Mouse (Mus musculus): ENCODE measurements around the gene Cyp4a10.
"Not testable (repeated sequence)": the region's sequence is repeated elsewhere in the genome, so short reads cannot be mapped to it uniquely, and the experiment has no call there.

Gene Cyp4a10

GRCm38 (mm10) chr4:115518000-115518399 is at the start of gene Cyp4a10:
TSS of gene Cyp4a10 (plus strand) at chr4:115518264.
- DNase-seq (ENCODE audit: low read depth), result not testable (repeated sequence)

DNA sequence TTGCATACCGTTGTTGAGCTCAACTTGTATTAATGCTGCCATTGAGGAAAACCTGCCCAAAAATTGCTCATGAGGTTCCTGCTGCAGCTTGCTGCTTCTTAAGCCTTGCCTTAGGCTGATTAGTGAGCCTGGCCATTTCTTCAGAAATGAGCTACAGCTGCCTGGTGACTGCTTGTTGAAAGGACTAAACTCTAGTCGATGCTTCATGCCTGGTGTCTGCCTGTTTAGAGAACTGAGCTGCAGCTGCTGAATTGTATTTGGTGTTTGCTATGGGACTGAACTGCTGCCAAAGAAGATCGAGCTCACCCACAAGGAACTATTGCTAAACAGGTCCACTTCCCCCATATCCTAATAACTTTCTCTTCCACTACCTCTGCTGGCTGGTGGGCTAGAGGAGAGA is 44.5 kb upstream of the Cyp4a10 start:
- not testable (repeated sequence) for DNase-seq (ENCODE audit: low read depth)

- not testable (repeated sequence) for DNase-seq (ENCODE audit: low read depth)
These were observed 42.0 kb upstream of the Cyp4a10 start for GRCm38 (mm10) chr4:115476051-115476450.

DNA sequence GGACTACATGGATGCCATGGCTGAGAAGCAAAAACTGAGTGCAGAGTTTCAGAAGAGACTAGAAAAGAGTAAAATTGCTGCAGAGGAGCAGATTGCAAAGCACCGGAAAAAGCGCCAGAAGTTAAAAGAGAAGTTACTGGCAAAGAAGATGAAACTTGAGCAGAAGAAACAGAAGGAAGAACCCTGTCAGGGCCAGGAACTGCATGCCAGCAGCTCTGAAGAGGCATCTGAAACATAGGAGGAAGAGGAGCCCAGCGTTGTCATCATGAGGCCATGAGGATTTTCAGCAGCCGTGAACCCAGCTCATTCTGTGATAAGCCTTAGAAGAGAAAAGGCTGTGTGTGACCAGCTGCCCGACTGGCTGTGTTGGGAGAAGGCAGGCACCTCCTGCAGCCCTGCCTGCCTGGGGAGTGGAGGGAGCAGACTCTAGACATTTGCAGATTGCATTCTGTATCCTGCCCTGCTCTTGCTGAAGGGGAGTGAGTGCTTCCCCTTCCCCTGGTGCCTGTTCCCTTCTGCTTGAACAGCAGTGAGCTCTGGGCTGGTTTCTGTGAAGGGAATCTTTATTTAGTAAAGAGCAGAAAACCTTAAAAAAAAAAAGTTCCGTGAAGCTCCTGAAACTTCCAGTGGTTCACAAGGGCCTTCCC is 36.9 kb upstream of the Cyp4a10 start:
- DNase-seq (ENCODE audit: low read depth), result no peak

GRCm38 (mm10) chr4:115496001-115496400 is 22.1 kb upstream of the Cyp4a10 start, which contains the start of gene Cyp4a14:
TSS of gene Cyp4a14 (minus strand) at chr4:115496142.
- DNase-seq (ENCODE audit: low read depth), result no peak

DNA sequence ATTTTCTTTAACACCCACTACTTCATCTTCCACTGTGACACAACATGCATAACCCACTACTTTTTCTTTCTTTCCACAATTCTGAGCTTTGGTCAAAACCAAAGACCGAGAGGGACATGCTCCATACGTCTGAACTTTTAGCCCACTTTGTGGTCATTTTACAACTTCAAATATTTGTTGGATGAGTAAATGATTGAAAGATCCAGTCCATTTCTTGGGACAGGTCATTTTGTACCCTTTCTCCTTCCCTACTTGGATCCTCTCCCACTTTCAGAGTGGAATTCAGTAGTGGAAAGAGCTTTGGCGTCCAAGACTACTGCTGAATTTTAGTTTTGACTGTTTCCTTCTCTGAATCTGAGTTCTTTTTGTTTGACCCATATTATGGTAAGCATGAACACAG is 20.6 kb upstream of the Cyp4a10 start:
- no peak for DNase-seq (ENCODE audit: low read depth)

DNA sequence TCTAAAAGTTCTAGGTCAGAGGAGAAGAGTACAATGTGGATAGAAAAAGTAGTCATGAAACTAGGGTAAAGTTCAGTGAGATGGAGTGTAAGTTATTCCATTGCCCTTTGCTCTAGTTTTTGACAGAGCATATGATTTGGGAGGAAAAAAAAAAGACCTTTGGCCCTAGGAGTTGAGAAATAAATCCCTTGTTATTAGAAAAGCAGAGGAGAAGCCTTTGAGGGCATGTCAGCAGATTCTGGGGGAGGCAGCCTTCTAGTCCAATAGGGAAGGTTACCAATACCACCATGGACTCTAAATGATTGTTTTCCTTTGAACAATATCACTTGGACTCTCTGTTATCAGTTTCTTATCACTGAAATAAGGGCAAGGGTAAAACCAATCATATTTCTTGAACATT is 4.1 kb upstream of the Cyp4a10 start:
- DNase-seq (ENCODE audit: low read depth), result not testable (repeated sequence)

DNA sequence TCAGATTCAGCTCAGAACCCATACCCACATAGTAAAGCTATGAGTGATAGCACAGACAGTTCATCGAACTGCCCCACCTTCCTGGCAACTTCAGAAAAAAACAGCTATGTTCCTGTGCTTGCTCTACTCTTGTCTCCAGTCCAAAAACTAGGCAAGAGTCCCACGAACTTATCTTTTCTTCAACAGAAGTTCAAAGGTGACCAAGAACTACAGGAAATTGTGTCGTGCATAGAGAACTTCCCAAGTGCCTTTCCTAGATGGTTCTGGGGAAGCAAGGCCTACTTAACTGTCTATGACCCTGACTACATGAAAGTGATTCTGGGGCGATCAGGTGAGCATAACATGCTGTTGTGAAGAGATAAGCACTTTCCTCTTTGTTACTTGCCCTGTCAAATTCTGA is 1.4 kb downstream of the Cyp4a10 start:
- DNase-seq (ENCODE audit: low read depth), result no peak

DNA sequence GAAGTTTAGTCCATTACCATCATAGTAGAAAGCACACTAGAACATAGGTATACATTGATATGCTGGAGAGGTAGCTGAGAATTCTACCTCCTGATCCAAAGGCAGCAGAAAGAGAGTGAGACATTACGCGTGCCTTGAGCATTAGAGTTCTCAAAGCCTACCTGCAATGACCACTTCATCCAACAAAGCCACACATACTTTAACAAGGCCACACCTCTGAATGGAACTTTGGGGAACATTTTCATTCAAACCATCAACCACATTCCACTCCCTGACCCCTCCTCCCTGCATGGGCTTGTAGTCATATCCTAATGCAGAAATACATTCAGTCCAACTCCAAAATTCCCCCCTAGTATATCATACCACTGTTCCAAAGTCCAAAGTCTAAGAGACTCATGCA is 3.7 kb downstream of the Cyp4a10 start:
- DNase-seq (ENCODE audit: low read depth), result no peak

DNA sequence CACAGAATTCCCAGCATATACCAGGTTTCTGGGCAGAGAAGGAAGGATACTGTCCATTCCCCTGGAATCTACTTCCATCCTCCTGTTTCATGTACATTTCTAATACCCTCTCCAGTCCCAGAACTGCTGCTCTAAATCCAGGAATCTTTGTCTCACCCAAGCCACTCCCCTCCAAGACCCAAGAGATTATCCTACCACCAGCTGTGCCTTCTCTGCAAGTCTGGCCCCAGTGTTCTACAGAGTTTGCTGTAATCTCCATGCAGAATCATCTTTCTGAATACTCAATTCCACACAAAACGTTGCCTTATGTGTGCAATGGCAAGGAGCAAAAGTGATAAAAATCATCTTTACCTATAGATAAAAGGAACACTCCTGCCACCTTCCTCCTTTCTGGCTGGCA is 27.0 kb downstream of the Cyp4a10 start:
- no peak for DNase-seq (ENCODE audit: low read depth)

- DNase-seq (ENCODE audit: low read depth), result no peak
These were observed 28.2 kb downstream of the Cyp4a10 start for GRCm38 (mm10) chr4:115546141-115546828.

GRCm38 (mm10) chr4:115552726-115553125 is 34.7 kb downstream of the Cyp4a10 start:
- DNase-seq (ENCODE audit: low read depth), result no peak

DNA sequence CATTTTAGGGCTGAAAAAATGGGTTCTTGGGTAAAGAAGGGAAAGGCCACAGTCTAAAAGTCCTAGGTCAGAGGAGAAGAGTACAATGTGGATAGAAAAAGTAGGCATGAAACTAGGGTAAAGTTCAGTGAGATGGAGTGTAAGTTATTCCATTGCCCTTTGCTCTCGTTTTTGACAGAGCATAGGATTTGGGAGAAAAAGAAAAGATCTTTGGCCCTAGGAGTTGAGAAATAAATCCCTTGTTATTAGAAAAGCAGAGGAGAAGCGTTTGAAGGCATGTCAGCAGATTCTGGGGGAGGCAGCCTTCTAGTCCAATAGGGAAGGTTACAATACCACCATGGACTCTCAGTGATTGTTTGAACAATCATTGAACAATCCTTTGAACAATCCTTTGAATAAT is 37.4 kb downstream of the Cyp4a10 start:
- DNase-seq (ENCODE audit: low read depth), result no peak

DNA sequence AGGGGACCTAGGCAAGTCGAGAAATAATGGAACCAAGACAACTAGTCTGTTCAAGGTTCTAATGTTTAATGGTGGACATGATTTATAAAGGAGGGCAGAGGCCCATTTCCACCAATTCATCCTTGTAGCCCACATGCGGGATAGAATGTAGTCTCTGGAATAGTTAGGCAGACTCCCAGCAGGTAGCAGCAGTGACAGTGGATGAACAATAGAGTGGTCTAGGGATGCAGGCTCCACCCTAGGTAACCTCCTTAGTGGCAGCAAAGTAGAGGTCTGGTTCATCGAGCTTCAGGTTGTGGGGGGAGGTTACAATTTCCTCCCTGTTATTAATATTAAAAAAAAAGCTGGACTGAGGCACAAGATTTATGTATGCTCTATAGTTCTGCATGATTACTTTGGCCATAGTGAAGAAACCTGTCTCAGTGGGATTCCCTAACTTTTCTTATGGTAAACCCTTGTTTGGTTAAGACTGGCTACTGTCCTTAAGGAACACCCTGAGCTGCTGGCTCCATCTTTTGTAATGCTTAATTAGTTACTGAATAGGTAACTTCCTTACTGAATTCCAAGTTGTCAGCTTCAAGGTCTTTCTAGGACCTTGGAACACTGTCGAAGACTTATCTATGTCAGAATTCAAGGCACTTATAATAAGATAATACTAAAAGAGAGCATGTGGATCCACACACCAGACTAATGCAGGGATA is 39.9 kb downstream of the Cyp4a10 start:
- DNase-seq (ENCODE audit: low read depth), result no peak

GRCm38 (mm10) chr4:115561236-115561635 is 43.2 kb downstream of the Cyp4a10 start:
- DNase-seq (ENCODE audit: low read depth), result not testable (repeated sequence)

GRCm38 (mm10) chr4:115563401-115563800 is 45.3 kb downstream of the Cyp4a10 start, which contains the start of gene Cyp4a31:
TSS of gene Cyp4a31 (plus strand) at chr4:115563649.
- DNase-seq (ENCODE audit: low read depth), result no peak

- not testable (repeated sequence) for DNase-seq (ENCODE audit: low read depth)
These were observed 46.6 kb downstream of the Cyp4a10 start for GRCm38 (mm10) chr4:115564469-115565225.

DNA sequence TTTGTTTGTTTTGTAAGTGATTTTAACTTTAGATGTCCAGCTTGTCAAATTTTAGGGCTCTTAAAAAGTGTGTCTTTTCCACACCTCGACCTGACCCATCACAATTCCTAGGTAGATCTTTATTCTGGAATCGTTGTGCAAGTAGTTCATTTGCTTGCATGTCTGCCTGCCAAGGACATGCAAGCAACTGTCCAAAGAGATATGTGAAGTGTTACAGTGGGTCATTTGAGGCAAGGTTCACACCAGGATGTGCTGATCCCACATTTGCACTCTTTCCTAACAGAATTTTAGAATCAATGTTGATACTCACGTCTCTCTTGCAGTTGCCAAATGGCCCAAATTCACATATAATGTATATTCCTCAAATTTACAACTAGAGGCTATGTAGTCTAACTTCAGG is 57.2 kb downstream of the Cyp4a10 start:
- no peak for DNase-seq (ENCODE audit: low read depth)

DNA sequence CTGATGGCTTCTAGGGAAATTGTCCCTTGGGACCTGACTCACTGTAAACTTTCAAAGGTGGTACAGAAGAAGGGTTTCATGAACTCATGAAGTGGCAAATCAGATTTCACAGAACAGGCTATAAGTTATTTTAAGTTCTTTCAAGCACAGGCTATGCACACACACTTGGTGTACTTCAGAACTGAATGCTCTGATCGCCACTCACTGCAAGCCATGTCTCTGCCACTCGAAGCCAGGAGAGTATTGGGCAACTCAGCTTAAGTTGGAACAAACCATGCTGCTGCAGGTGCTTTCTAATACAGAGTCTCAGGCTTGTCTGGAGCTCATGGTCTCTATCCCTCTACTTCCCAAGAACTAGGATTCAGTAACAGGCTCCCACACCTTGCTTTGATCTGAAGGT is 57.7 kb downstream of the Cyp4a10 start:
- no peak for DNase-seq (ENCODE audit: low read depth)

DNA sequence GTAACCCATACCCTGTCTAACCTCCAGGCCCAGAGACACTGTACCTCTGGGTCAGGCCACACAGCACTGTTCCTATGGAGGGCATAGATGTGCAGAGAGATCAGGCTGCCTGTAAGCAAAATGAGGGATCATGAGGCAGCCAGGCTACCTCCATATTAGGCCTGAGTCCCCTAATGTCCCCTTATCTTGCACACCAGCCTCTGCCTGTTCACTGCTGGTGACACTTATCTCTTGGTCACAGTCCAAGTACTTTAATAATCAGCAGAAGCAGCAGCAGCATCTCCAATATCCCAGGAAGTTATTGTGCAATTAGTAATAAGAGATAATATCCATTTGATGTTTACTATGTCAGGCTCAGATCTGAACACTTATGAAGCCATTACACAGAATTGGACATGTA is 65.0 kb downstream of the Cyp4a10 start:
- peak; percentile 12 for DNase-seq (ENCODE audit: low read depth)

Measured in c-Kit-positive CD71-negative TER-119-negative erythroid progenitor cells, embryonic 14.5 days (primary cell).